Mouse (Mus musculus): ENCODE results near the gene Map2k1.

Map2k1 gene

GRCm38 (mm10) chr9:64249371-64249770 is 4.1 kb downstream of the Map2k1 start:
- no peak for DNase-seq (ENCODE audit: low spot score)

- DNase-seq (ENCODE audit: low spot score), result no peak
Measured at GRCm38 (mm10) chr9:64242381-64242831, 11.0 kb downstream of the Map2k1 start.

- DNase-seq (ENCODE audit: low spot score), result no peak
Measured at GRCm38 (mm10) chr9:64240681-64241080, 12.8 kb downstream of the Map2k1 start.

DNA sequence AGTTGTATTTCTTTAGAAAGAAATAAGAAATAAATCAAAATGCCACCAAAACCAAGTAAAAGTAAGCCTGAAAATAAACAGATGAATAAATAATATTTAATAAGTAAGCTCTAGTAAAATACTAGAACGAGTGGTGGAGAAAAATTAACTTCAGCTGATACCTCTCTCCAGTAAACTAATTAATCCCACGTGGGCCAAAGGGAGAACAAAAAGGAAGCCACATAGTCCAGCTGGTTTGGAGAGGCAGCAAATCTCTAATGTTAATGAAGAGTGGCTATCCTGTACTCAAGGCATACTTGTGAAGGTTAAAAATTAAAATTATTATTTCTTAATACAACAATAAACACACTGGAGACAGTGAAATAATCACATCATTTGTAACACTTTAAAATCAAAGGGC is 13.3 kb downstream of the Map2k1 start:
- no peak for DNase-seq (ENCODE audit: low spot score)

DNA sequence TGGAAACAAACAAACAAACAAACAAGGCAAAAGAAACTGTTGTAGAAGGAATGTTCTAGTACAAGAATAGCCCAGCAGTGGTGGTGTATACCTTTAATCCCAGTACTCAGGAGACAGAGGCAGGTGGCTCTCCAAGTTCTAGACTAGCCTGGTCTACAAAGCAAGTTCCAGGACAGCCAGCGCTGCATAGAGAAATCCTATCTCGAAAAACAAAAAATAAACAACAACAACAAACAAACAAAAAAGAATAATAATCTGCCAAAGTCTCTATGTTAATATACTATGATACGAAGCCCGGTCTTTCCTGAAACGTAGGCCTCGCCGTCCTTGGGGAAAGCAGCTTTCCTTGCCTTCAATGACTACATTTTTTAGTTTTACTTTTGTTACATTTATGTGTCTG is 17.4 kb downstream of the Map2k1 start:
- DNase-seq (ENCODE audit: low spot score), result no peak

DNA sequence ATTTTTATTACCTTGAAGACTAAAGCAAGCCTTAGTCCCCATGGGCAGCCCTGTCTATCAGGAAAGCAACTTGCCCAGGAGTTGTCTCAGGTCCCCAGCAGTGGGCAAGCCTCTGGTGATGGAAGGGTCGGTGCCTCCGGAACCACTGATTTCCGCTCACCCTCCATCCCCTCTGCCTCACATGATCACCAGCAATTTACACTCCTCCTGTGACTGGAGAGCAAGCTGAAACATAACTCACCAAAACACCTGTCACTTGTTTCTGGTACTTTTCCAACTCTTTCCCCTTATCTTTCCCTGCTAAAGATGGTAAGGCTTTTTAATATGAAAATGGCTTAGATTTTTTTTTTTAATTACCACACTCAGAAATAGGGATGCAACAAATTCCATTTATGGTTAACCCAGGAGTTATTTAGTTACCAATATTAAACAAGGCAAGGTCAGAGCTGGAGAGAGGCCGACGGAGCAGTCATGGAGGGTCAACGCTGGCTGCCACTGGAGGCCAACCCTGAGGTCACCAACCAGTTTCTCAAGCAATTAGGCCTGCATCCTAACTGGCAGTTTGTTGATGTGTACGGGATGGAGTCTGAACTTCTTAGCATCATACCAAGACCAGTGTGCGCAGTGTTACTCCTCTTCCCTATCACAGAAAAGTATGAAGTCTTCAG is 18.5 kb downstream of the Map2k1 start, which contains the start of gene Uchl4:
Gene Uchl4 (plus strand): TSS at position 434 of the 668 bp plus-strand sequence.
- no peak for DNase-seq (ENCODE audit: low spot score)

DNA sequence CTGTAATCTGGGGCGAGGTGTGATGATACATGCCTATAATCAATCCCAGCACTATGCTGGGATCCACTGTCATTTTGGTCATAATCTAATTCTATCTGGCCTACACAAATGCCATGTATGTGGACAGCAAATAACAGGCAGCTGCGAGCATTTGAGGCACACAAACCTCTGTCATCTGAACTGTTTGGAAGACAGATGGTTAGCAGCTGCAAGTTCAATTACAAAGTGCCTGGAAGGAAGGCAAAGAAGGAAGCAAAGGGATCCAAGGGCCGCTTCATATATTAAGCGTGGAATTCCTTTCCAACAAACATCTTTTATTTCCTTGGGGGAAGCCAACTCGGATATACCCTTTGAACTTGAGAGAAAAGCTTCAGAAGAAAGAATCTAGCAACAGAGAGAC is 19.8 kb downstream of the Map2k1 start:
- no peak for DNase-seq (ENCODE audit: low spot score)

GRCm38 (mm10) chr9:64232257-64232957 is 21.0 kb downstream of the Map2k1 start:
- DNase-seq (ENCODE audit: low spot score), result no peak

GRCm38 (mm10) chr9:64231674-64232073 is 21.8 kb downstream of the Map2k1 start:
- DNase-seq (ENCODE audit: low spot score), result no peak

DNA sequence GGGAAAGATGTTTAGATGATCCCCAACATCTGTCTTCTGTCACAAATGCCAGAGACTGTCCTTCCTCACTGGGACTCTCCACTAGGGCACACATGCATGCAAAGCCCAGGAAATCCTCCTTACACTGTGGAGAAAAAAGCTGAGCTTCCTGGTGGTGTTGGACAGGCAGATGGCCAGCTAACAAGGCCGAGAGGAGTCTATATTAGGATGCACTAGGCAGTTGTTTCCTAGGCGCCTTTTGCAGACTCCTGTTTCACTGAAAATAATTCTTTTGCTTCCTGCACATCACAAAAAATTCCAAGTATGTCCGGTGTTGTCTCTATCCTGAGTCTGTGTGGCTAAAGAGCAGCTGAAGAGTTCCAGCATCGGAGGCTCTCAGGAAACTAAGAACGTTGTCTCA is 22.3 kb downstream of the Map2k1 start:
- DNase-seq (ENCODE audit: low spot score), result no peak

DNA sequence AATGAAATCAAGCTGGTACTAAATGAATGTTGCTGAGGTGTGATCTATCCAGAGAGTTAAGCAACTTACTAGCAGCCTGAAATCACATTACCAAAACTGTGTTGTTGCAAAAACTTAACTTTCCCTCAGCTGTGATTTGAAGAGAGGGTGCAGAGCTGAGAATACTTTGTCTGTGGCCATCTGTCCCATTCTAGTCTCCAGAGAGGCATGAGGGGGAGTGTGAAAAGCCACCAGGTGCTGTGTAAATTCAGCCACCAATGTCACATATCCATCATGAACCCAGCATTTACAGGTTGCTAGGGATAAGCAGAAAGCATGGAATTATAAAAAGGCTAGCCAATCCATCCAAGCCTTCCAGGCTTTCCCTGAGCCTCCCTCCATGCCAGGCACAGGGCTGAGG is 24.5 kb downstream of the Map2k1 start:
- DNase-seq (ENCODE audit: low spot score), result no peak

- DNase-seq (ENCODE audit: low spot score), result no peak
Measured at GRCm38 (mm10) chr9:64227736-64228135, 25.7 kb downstream of the Map2k1 start.

DNA sequence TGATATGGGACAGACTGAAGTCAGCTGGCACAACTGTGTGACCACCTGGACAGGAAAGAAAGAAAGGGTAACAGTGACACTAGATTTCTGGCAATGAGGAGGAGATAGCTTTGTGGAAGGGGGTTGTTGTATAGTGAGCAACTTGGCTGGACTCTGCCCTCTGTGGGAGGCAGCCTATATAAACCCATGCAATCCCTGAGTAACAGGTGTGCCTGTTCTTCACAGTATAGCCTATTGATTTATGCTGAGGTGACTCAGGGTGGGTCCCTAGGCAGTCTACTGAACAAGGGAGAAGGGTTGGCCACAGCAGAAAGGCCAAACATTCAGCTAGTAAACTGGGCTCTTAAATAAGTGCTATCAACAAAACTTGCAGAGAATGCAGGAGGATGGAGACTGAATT is 27.6 kb downstream of the Map2k1 start:
- no peak for DNase-seq (ENCODE audit: low spot score)

- DNase-seq (ENCODE audit: low spot score), result no peak
Measured at GRCm38 (mm10) chr9:64222098-64222497, 31.3 kb downstream of the Map2k1 start.

DNA sequence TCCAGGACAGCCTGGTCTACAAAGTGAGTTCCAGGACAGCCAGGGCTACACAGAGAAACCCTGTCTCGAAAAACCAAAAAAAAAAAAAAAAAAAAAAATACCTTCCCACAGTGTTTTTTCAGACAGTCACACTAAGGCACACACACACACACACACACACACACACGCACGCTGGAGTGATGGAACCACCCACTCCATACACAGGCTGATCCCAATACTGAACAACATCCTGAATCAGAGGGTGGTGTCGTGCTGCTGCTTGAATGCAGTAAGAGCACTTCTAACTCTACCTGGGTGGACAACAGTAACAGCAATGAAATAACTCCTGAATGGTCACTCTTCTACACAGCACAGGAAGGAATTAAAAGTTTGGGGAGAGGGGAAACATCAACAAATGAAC is 32.0 kb downstream of the Map2k1 start:
- DNase-seq (ENCODE audit: low spot score), result no peak

DNA sequence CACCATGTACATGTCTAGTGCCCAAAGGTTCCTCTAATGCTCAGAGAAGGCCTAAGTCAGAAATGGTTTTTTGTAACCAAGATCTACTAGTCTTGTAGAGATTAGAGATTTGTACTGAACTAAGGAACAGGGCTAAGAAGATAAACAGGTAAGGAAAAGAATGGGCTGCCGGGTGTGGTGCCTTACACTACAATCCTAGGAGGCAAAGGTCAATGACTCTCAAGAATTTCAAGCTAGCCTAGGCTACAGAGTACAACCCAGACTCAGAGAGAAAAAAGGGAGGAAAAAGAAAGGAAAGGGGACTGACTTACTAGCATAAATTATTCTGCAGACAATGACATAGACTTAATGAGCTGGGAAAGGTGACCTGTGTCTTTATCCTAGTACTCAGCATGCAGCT is 32.8 kb downstream of the Map2k1 start:
- DNase-seq (ENCODE audit: low spot score), result no peak

DNA sequence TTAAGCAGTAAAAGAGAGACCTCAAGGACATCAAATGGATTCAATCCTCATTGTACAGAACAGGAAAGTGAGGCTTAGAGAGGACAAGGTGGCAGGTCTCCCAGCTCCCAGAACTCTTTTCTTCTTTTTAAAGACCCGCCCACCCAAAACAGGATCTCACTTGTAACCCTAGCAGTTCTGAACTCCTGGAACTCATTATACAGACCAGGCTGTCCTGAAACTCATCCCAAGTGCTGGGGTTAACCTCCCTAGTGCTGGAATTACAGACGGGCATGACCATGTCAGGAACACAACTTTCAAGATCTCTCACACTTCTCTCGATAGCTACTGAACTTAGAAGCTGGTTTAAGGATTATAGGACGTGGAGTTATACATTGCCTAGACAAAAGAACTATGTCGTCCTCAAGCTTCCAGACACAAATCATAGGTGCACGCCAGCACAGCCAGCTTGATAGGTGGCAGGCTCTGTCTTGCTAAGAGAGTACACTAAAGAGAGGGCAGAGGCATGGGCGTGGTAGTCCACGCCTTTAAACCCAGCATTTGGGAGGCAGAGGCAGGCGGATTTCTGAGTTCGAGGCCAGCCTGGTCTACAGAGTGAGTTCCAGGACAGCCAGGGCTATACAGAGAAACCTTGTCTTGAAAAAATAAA is 33.5 kb downstream of the Map2k1 start:
- DNase-seq (ENCODE audit: low spot score), result no peak

DNA sequence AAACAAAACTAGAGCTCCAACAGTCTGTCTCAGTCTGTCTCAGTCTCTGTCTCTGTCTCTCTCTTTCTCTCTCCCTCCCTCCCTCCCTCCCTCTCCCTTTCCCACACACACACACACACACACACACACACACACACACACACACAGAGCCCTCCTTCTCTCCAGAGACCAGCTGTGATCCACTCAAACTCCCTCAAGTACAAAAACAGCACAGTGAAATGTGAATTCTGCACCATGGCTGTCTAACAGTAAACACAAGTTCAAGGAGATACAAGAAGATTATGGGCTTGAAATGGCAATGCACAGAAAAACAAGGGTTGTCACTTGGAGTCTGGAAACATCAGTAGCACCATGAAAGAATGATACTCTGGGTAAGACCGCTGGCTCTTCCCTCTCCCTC is 34.1 kb downstream of the Map2k1 start:
- no peak for DNase-seq (ENCODE audit: low spot score)

- no peak for DNase-seq (ENCODE audit: low spot score)
Measured at GRCm38 (mm10) chr9:64217887-64218286, 35.5 kb downstream of the Map2k1 start.

- DNase-seq (ENCODE audit: low spot score), result no peak
Measured at GRCm38 (mm10) chr9:64216641-64217040, 36.8 kb downstream of the Map2k1 start.

- no peak for DNase-seq (ENCODE audit: low spot score)
Measured at GRCm38 (mm10) chr9:64216090-64216489, 37.3 kb downstream of the Map2k1 start.

DNA sequence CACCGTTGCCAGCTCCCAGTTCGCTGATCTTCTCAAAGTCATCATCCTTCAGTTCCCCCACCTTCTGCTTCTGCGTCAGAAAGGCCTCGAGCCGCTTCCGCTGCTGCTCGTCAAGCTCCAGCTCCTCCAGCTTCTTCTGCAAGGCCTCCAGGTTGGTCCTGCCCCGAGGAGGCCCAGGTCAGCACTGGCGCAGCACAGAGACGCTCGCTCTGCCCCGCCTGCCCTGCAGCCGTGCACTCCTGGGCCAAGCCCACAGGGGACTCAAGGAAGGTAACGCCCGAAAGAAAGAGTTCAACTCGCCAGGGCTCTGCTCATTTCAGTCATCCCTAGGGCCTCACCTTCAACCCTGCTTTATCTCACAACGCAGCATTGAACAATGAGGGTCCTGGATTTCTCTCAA is 39.0 kb downstream of the Map2k1 start:
- no peak for DNase-seq (ENCODE audit: low spot score)

- no peak for DNase-seq (ENCODE audit: low spot score)
Measured at GRCm38 (mm10) chr9:64207509-64208084, 45.8 kb downstream of the Map2k1 start.

Measured in spleen, adult 12 weeks (tissue).